ENCODE assay signal across 8 mouse cellular contexts in genomic region chr17:50508055-50508774, GRCm38 (mm10). TPM values are rescaled to one million over a fixed set of nuclear protein-coding genes. Genes with fewer than 3 reads are reported as not detected.
DNase-seq lines count a peak whose midpoint lies in the region; ATAC-seq lines count a peak whose summit lies in the region.

No protein-coding gene starts in this region.

- peak; percentile 70 for DNase-seq in adrenal gland, adult 2 months
- DNase-seq in adrenal gland, adult 8-10 months = no peak
- DNase-seq in natural killer cell, adult 2 months (ENCODE audit: low spot score in 2 of 2) = no peak
- no peak for DNase-seq in layer of hippocampus, adult 9-11 months

- peak overlapping the region; percentile 93 for H3K4me3 ChIP-seq in megakaryocyte, embryonic 14.5 days (replicated peaks)
- peak overlapping the region; percentile 86 for H3K4me3 ChIP-seq in forebrain, embryonic 16.5 days (replicated peaks; ENCODE audit: low read length)
- peak overlapping the region; percentile 76 for H3K4me3 ChIP-seq in liver, embryonic 15.5 days (replicated peaks)

- peak overlapping the region; percentile 80 for H3K4me2 ChIP-seq in forebrain, embryonic 16.5 days (ENCODE audit: low read length)
- peak overlapping the region; percentile 87 for H3K4me2 ChIP-seq in liver, embryonic 15.5 days

- WGBS in forebrain, embryonic 16.5 days = 13% methylated on average over 18 of the region's 18 CpGs
- 22% methylated on average over 18 of the region's 18 CpGs for WGBS in liver, embryonic 15.5 days (ENCODE audit: insufficient replicate concordance)

- H3K4me1 ChIP-seq in megakaryocyte, embryonic 14.5 days = peaks cover 36% of the 10 kb centered on the region
- peaks cover 24% of the 10 kb centered on the region for H3K4me1 ChIP-seq in forebrain, embryonic 16.5 days (replicated peaks; ENCODE audit: control insufficient read depth, insufficient read depth, low read length)
- H3K4me1 ChIP-seq in liver, embryonic 15.5 days (replicated peaks) = peaks cover 32% of the 10 kb centered on the region

- no peak for ATAC-seq in megakaryocyte, adult 5-6 weeks (ENCODE audit: poor library complexity, severe bottlenecking)
- ATAC-seq in forebrain, embryonic 16.5 days = peak; percentile 12
- ATAC-seq in liver, embryonic 15.5 days (ENCODE audit: insufficient read depth) = no peak

- peak overlapping the region; percentile 97 for H3K9ac ChIP-seq in forebrain, embryonic 16.5 days (replicated peaks; ENCODE audit: low read depth, low read length)
- H3K9ac ChIP-seq in liver, embryonic 15.5 days = peak overlapping the region; percentile 66

- peak overlapping the region; percentile 95 for H3K27ac ChIP-seq in forebrain, embryonic 16.5 days (ENCODE audit: low read length)
- H3K27ac ChIP-seq in liver, embryonic 15.5 days (replicated peaks) = no peak overlapping the region

- no peaks in the 10 kb centered on the region for H3K9me3 ChIP-seq in megakaryocyte, embryonic 14.5 days
- H3K9me3 ChIP-seq in forebrain, embryonic 16.5 days (ENCODE audit: control insufficient read depth, low read length) = no peaks in the 10 kb centered on the region
- no peaks in the 10 kb centered on the region for H3K9me3 ChIP-seq in liver, embryonic 15.5 days (replicated peaks)

- H3K27me3 ChIP-seq in megakaryocyte, embryonic 14.5 days (replicated peaks) = peaks cover 25% of the 10 kb centered on the region
- no peaks in the 10 kb centered on the region for H3K27me3 ChIP-seq in forebrain, embryonic 16.5 days (replicated peaks; ENCODE audit: control insufficient read depth, insufficient read depth, low read length)
- peaks cover 26% of the 10 kb centered on the region for H3K27me3 ChIP-seq in liver, embryonic 15.5 days

- H3K36me3 ChIP-seq in megakaryocyte, embryonic 14.5 days (replicated peaks; ENCODE audit: low read length) = no peaks in the 10 kb centered on the region
- no peaks in the 10 kb centered on the region for H3K36me3 ChIP-seq in forebrain, embryonic 16.5 days (ENCODE audit: control insufficient read depth, insufficient read depth)
- no peaks in the 10 kb centered on the region for H3K36me3 ChIP-seq in liver, embryonic 15.5 days (replicated peaks)

RNA-seq across cellular contexts. Expression of gene Plcl2, which starts 1.0 kb away (rescaled TPM):
- total RNA-seq in adrenal gland, adult 2 months (2021) = 10 to 100 TPM; 46.8 to 55.0 TPM
- 8.9 and 11.6 TPM in 2 replicates for polyA plus RNA-seq in adrenal gland, adult 2 months (2012; rRNA removed)
- total RNA-seq in adrenal gland, adult 8-10 months (2022) = 10 to 100 TPM; 60.4 to 90.4 (median 69.1) TPM
- polyA plus RNA-seq in megakaryocyte, embryonic 14.5 days (2012; ENCODE audit: insufficient read depth, low replicate concordance) = 1.2 and 3.1 TPM in 2 replicates
- 52.0 and 54.7 TPM in 2 replicates for total RNA-seq in megakaryocyte, adult 5-6 weeks (2015)
- 58.9 and 61.4 TPM in 2 replicates for total RNA-seq in megakaryocyte, adult 5-6 weeks (2017)
- 9.7 and 11.2 TPM in 2 replicates for polyA plus RNA-seq in forebrain, embryonic 16.5 days (2015; fragmentation: Nextera tagmentation; extraction: Ambion mirVana)
- 1.6 TPM in 2 replicates for polyA plus RNA-seq in liver, embryonic 15.5 days (2015; fragmentation: Nextera tagmentation; extraction: Ambion mirVana)
